Mouse (Mus musculus) liver, adult 2 months (tissue): ENCODE results near the gene Agpat1.

ENCODE experiments used
- CTCF ChIP-seq: fragments of 200-500 bp; IDR thresholded peaks from 2 replicates; pipeline ENCODE4 v1.5.1; 2011; ENCODE audit warnings: low read depth, low read length, control low read depth
- POLR2A ChIP-seq: fragments of 200-500 bp; IDR thresholded peaks from 2 replicates; pipeline ENCODE4 v1.6.1; 2011; ENCODE audit warnings: low read length, control low read depth; ENCODE audit not compliant: insufficient read depth; ENCODE audit errors: extremely low read depth

- TF ChIP-seq CTCF (no peak), POLR2A (no peak)
Observed at GRCm38 (mm10) chr17:34660259-34660820, 56.3 kb downstream of the Agpat1 start.
